Mouse (Mus musculus) CD4-positive naive resting alpha-beta T cell, adult 76 days (primary cell): ENCODE results near the gene Cdh22. TPM values are rescaled to one million over a fixed set of nuclear protein-coding genes. Genes with fewer than 3 reads are reported as not detected.

Source experiments
- total RNA-seq: library from RNA; stranded (reverse); gene quantifications from one replicate; pipeline ENCODE4 v1.2.4, GENCODE M21; 2023

The Cdh22 gene
- total RNA-seq: not detected

DNA sequence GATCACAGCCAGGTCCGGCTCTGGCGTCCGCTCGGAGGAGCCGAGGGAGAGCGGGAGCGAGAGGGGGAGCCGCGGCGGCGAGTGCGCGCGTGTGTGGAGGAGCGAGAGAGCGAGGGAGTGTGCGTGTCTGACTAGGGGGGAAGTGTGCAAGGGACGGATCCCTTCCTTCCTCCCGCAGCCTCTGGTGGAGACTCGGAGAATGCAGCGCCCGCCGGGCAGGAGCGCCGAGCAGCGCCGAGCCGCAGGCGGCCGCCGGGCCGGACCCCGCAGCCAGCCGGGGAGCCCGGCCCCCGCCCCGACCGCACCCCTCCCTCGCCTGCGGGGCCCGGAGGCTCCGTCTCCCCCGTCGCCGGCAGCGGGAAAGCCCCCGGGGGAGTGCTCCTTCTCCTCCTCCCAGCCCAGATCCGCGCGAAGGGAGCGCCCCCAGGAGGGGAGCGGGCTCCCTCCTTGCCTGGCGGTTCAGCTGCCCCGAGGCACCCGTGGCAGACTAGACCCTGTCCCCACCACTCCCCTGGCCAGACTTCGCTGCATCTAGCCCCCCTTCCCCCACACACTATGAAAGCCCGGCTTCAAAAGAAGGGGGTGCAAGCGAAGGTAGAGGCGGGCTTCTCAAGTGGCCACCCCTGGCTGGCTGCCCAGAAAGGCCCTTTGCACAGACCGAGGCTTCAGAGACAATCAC, at the start of gene Cdh22:
Gene Cdh22, minus strand, starts transcription at position 241 of the 679 bp plus-strand sequence.

DNA sequence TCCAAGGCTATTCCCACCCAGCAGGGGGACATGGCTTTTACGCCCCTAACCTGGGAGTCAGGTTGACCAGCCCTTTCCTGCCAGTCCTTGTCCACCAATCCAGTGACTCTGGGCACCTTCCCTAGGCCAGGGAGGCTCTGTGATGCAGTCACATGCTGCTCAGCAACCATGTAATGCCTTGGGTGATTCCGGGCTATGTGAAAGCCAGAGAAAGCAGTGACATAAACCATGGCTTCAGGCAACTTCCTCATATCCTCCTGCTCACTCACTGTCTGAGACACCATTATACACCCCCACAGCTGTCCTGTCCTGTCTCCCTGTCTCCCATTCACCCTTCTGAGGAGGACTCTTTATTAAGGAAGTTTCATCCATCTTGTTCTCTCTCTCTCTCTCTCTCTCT, 144.0 kb downstream of the Cdh22 start, which contains the start of gene 1700025C18Rik:
Gene 1700025C18Rik, minus strand, starts transcription at position 101 of the 400 bp plus-strand sequence.

Other genes with a start within 250 kb of the Cdh22 start
- 41.4 TPM for gene Ncoa5, start 200.0 kb downstream of the Cdh22 start, total RNA-seq
- 10.3 TPM for gene Cd40, start 179.2 kb downstream of the Cdh22 start, total RNA-seq
- not detected for gene 1700025C18Rik, start 144.1 kb downstream of the Cdh22 start, total RNA-seq
- gene Slc35c2, start 53.0 kb upstream of the Cdh22 start, total RNA-seq: 29.8 TPM
- gene Elmo2, start 91.6 kb upstream of the Cdh22 start, total RNA-seq: 36.7 TPM
- gene Zfp663, start 133.9 kb upstream of the Cdh22 start, total RNA-seq: not detected
- gene Zfp334, start 153.4 kb upstream of the Cdh22 start, total RNA-seq: not detected
- not detected for gene Ocstamp, start 165.6 kb upstream of the Cdh22 start, total RNA-seq
- gene Slc13a3, start 238.4 kb upstream of the Cdh22 start, total RNA-seq: 0.18 TPM